Mouse (Mus musculus) lung, postnatal 0 days (tissue): ENCODE data around the gene Fadd. TPM values are rescaled to one million over a fixed set of nuclear protein-coding genes. Genes with fewer than 3 reads are reported as not detected.

Source experiments
- ATAC-seq: fragments of 200-750 bp; cut with Nextera tagmentation; 2 replicates; pipeline ENCODE4 v1.8.0; 2017; ENCODE audit warnings: moderate library complexity
- DNase-seq: peaks from one replicate; pipeline ENCODE4 v3.0.0-alpha.2; 2016; ENCODE audit warnings: low spot score
- H3K27ac ChIP-seq: fragments of 300-500 bp; sonication (generic); 2 replicates; pipeline ENCODE4 v1.5.1; 2014; ENCODE audit warnings: antibody characterized with exemption, mild to moderate bottlenecking, low read length, mixed read lengths
- H3K27me3 ChIP-seq: fragments of 300-500 bp; sonication (generic); replicated peaks from 2 replicates; pipeline ENCODE4 v1.6.1; 2014; ENCODE audit warnings: low read length, mixed read lengths; ENCODE audit not compliant: insufficient read depth
- H3K36me3 ChIP-seq: fragments of 300-500 bp; sonication (generic); 2 replicates; pipeline ENCODE4 v1.6.1; 2014; ENCODE audit warnings: low read length, mixed read lengths; ENCODE audit not compliant: insufficient read depth
- H3K4me1 ChIP-seq: fragments of 300-500 bp; sonication (generic); 2 replicates; pipeline ENCODE4 v1.6.1; 2014; ENCODE audit warnings: antibody characterized with exemption, low read depth, low read length, mixed read lengths; ENCODE audit not compliant: insufficient read depth
- H3K4me2 ChIP-seq: fragments of 300-500 bp; sonication (generic); replicated peaks from 2 replicates; pipeline ENCODE4 v1.6.1; 2014; ENCODE audit warnings: low read depth, mild to moderate bottlenecking, low read length, moderate library complexity, mixed read lengths
- H3K4me3 ChIP-seq: fragments of 300-500 bp; sonication (generic); 2 replicates; pipeline ENCODE4 v1.5.1; 2014; ENCODE audit warnings: low read depth, low read length
- H3K9ac ChIP-seq: fragments of 300-500 bp; sonication (generic); replicated peaks from 2 replicates; pipeline ENCODE4 v1.6.1; 2014; ENCODE audit warnings: low read depth, mild to moderate bottlenecking
- H3K9me3 ChIP-seq: fragments of 300-500 bp; sonication (generic); 2 replicates; pipeline ENCODE4 v1.6.1; 2016; ENCODE audit warnings: low read length, mixed read lengths
- CTCF ChIP-seq: IDR thresholded peaks from 2 replicates; pipeline ENCODE4 v1.5.1; 2016; ENCODE audit warnings: antibody characterized with exemption, mild to moderate bottlenecking
- EP300 ChIP-seq: IDR thresholded peaks from 2 replicates; pipeline ENCODE4 v1.6.1; 2016; ENCODE audit warnings: antibody characterized with exemption, mild to moderate bottlenecking, control low read depth
- WGBS: fragments of 180-500 bp; shearing (Covaris S2); extraction: QIAGEN DNeasy Blood & Tissue Kit; methylation state at CpG from one replicate; pipeline ENCODE4 v1.1.7; 2014; 5-methylcytosine and 5-hydroxymethylcytosine counted together
- polyA plus RNA-seq: library from polyadenylated mRNA; unstranded; fragments of >200 nt; fragmentation: Nextera tagmentation; extraction: Ambion mirVana; gene quantifications from 2 replicates; pipeline ENCODE4 v1.2.1, GENCODE M21; 2015

The Fadd gene
- polyA plus RNA-seq, 1 experiment from 2014 or later = 7.4 TPM

DNA sequence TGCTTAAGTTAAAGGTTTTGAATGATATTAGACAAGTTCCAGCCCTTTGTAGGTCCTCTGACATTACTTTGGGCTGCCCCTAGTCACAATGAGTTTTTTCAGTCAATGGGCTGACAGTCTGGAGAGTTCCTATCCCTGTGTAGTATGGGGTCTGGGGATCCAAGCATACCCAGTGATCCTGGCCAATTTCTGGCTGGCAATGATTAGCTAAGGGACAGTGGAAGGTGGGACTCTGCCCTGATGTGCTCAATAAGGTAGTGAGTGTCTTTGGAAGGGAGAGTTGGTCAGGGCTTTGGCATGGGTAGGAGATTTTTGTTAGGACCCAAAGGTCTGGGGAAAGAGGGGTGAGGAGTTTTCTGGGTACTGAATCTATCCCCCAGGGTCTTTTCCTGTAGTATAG lies 10.7 kb downstream of the Fadd start:
- H3K9me3 ChIP-seq = no peaks in the 10 kb centered on the region
- H3K27me3 ChIP-seq = no peaks in the 10 kb centered on the region
- TF ChIP-seq EP300 (no peak), CTCF (no peak)
- ATAC-seq (no peak), DNase-seq (no peak)
- no peaks in the 10 kb centered on the region for H3K36me3 ChIP-seq
- H3K27ac ChIP-seq = no peak overlapping the region
- H3K4me1 ChIP-seq = no peaks in the 10 kb centered on the region
- no peak overlapping the region for H3K4me3 ChIP-seq
- H3K9ac ChIP-seq = no peak overlapping the region
- no peak overlapping the region for H3K4me2 ChIP-seq

- Histone ChIP-seq H3K9me3 (no peaks in the 10 kb centered on the region), H3K27ac (peak overlapping the region; percentile 43; the same call in 1 of the 2 replicates), H3K9ac (no peak overlapping the region), H3K27me3 (no peaks in the 10 kb centered on the region), H3K4me2 (no peak overlapping the region), H3K4me3 (no peak overlapping the region), H3K36me3 (no peaks in the 10 kb centered on the region), H3K4me1 (no peaks in the 10 kb centered on the region)
- TF ChIP-seq EP300 (no peak), CTCF (no peak)
- ATAC-seq (peak; percentile 82), DNase-seq (peak; percentile 56)
- 44% methylated on average over 7 of the region's 7 CpGs for WGBS
These were observed 12.8 kb downstream of the Fadd start for GRCm38 (mm10) chr7:144569428-144569827.

DNA sequence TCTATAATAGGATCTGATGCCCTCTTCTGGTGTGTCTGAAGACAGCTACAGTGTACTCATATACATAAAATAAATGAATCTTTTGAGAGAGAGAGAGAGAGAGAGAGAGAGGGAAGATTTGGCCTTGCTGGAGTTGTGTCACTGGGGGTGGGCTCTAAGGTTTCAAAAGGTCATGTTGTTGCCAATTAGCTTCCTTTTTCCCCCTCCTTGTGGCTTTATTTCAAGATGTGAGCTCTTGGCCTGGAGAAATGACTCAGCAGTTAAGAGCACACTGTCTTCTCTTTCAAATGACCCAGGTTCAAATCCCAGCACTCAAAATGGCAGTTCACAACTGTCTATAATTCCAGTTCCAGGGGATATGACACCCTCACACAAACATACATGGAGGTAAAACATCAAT lies 14.2 kb downstream of the Fadd start:
- ATAC-seq = no peak
- Histone ChIP-seq H3K9ac (no peak overlapping the region), H3K4me3 (no peak overlapping the region), H3K4me1 (no peaks in the 10 kb centered on the region), H3K9me3 (no peaks in the 10 kb centered on the region), H3K27ac (no peak overlapping the region), H3K27me3 (no peaks in the 10 kb centered on the region), H3K4me2 (no peak overlapping the region), H3K36me3 (no peaks in the 10 kb centered on the region)
- TF ChIP-seq EP300 (no peak), CTCF (no peak)
- DNase-seq = no peak

DNA sequence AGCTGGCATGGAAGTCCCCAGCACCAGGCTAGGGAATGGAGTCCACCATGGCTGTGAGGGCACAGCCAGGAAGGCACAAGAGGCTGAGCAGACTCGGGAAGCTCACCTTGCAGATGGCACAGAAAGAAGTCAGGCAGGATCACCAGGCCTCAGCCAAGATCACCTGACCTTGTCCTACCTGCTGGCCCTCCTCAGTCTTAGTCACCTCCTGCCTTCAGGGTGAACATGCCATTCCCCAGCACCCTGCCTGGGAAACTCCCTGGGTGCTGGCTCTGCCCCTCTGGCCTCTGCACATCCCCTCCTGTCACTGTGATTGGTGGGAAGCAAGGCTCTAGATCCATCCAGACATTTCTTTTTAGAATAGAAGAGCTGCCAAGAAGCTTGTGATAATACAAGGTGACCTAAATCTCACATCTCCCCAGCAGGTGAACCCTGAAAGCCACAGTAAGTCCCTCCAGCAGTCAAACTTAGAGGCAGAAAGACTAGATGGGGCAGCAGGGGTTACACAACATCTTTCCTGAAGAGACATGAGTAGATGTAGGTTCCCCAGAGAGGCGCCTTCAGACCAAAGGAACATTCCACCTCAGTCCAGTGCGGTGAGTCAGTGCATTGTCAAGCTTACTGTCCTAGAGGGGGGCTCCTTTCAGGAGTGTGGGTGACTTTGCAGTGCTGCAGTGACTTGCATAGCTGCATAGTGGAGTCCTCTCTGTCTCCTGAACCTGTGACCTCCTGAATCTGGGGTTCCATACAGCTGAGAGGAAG lies 15.2 kb downstream of the Fadd start:
- Histone ChIP-seq H3K4me1 (no peaks in the 10 kb centered on the region), H3K4me3 (no peak overlapping the region), H3K4me2 (no peak overlapping the region), H3K36me3 (no peaks in the 10 kb centered on the region), H3K9ac (no peak overlapping the region), H3K27ac (no peak overlapping the region), H3K27me3 (no peaks in the 10 kb centered on the region), H3K9me3 (no peaks in the 10 kb centered on the region)
- DNase-seq = no peak
- TF ChIP-seq EP300 (no peak), CTCF (no peak)
- ATAC-seq = no peak
- WGBS = 54% methylated on average over 3 of the region's 3 CpGs

DNA sequence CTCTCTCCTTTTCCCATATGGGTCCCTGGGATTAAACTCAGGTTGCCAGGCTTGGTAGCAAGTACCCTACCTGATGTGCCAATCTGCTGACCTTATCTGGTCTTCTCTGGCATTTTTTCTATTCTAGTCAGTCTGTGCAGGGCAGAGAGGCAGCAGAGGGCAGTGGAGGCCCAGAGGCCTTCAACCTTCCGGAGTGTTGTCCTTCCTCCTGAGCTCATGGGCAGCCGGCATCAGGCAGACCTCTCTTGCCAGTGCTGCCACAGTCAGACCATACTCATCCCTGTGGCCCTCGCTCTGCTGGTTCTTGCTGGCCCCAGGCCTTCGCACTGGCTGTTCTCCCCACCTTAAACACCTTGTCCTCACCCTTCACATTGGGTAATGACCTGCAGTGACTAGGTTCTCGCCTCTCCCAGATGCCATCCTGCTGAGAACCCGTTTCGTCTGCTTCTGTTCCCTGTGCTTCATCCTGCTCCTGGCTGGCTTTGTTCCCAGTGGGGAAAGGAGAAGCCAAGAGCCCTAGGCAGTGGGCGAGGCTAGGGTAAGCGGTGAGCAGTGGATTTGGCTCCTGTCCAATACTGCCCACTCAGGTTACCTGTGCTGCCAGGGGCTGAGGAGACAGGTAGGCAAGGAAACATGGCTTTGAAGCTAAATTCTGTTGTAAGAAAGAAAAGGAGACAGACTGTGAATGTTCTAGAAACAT lies 18.7 kb downstream of the Fadd start:
- DNase-seq (peak; percentile 75), ATAC-seq (peak; percentile 77)
- H3K4me2 ChIP-seq = no peak overlapping the region
- H3K27me3 ChIP-seq = no peaks in the 10 kb centered on the region
- 42% methylated on average over 9 of the region's 9 CpGs for WGBS
- H3K4me3 ChIP-seq = no peak overlapping the region
- H3K9me3 ChIP-seq = no peaks in the 10 kb centered on the region
- H3K9ac ChIP-seq = no peak overlapping the region
- no peaks in the 10 kb centered on the region for H3K36me3 ChIP-seq
- H3K27ac ChIP-seq = no peak overlapping the region
- TF ChIP-seq CTCF = no peak; the same call in 1 of the 2 replicates
- TF ChIP-seq EP300 = no peak
- H3K4me1 ChIP-seq = no peaks in the 10 kb centered on the region

GRCm38 (mm10) chr7:144562016-144562415 lies 20.2 kb downstream of the Fadd start:
- no peak for TF ChIP-seq CTCF
- no peak for TF ChIP-seq EP300
- no peaks in the 10 kb centered on the region for H3K36me3 ChIP-seq
- no peak for DNase-seq

More at GRCm38 (mm10) chr7:144562016-144562415, 20.2 kb downstream of the Fadd start:
- H3K9me3 ChIP-seq = no peaks in the 10 kb centered on the region
- H3K4me2 ChIP-seq = no peak overlapping the region
- 20% methylated on average over 3 of the region's 3 CpGs for WGBS
- H3K4me1 ChIP-seq = no peaks in the 10 kb centered on the region
- no peak overlapping the region for H3K27ac ChIP-seq
- no peak overlapping the region for H3K9ac ChIP-seq
- ATAC-seq = no peak
- H3K4me3 ChIP-seq = no peak overlapping the region
- no peaks in the 10 kb centered on the region for H3K27me3 ChIP-seq
